Mouse (Mus musculus) MEL (cell line): Measurements from ENCODE around the gene Gtf2ird1.

Experiments used
- CHD2 ChIP-seq: IDR thresholded peaks from 2 replicates; pipeline ENCODE4 v1.6.1; 2011; ENCODE audit warnings: low read length, improper control_type of control experiment
- CTCF ChIP-seq, 3 experiments: IDR thresholded peaks in 2 of 3; conservative IDR thresholded peaks in 1 of 3; 2 replicates each; pipeline ENCODE4 v1.5.1; 2011 to 2012; ENCODE audit warnings: low read length in 3 of 3, low read depth in 2 of 3, mild to moderate bottlenecking in 2 of 3, improper control_type of control experiment in 1 of 3, inconsistent platforms in 1 of 3, mixed read lengths in 1 of 3, moderate library complexity in 1 of 3; ENCODE audit not compliant: control insufficient read depth in 1 of 3, insufficient read depth in 1 of 3, poor library complexity in 1 of 3, severe bottlenecking in 1 of 3
- GATA1 ChIP-seq: IDR thresholded peaks from 2 replicates; pipeline ENCODE4 v1.6.1; 2011; ENCODE audit warnings: low read depth, low read length, improper control_type of control experiment
- MYB ChIP-seq: IDR thresholded peaks from 2 replicates; pipeline ENCODE4 v1.6.1; 2011; ENCODE audit warnings: mild to moderate bottlenecking, low read depth, low read length, improper control_type of control experiment
- ZMIZ1 ChIP-seq: IDR thresholded peaks from 2 replicates; pipeline ENCODE4 v1.6.1; 2012; ENCODE audit warnings: low read depth, mild to moderate bottlenecking, inconsistent platforms, low read length, improper control_type of control experiment, moderate library complexity

DNA sequence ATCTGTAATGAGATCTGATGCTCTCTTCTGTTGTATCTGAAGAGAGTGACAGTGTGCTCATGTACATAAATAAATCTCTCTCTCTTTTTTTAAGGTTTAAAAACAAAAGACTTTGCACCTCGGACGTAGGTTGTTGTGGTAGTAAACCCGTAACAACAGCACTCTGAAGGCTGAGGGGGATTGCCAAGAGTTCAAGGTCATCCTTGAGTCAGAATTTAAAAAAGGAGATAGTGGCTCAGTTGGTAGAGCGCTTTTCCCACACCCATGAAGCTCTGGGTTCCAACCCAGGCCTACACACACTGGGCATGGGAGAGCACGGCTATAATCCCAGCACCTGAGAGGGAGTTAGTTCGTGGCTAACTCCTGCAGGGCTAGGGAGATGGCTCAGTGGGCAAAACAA, 33.1 kb downstream of the Gtf2ird1 start:
- no peak for TF ChIP-seq ZMIZ1
- TF ChIP-seq CTCF (IDR thresholded peaks at IDR 0.05 in 2 of 3, conservative IDR thresholded peaks at IDR 0.05 in 1 of 3; ENCODE audit: control insufficient read depth in 1 of 3, insufficient read depth in 1 of 3, low read depth in 2 of 3, low read length in 3 of 3, poor library complexity in 1 of 3, severe bottlenecking in 1 of 3), result no peak
- no peak for TF ChIP-seq CHD2
- TF ChIP-seq MYB, result no peak
- TF ChIP-seq GATA1, result no peak
